Mouse (Mus musculus): ENCODE measurements around the gene 1110008P14Rik. TPM values are rescaled to one million over a fixed set of nuclear protein-coding genes. Genes with fewer than 3 reads are reported as not detected.
A peak's percentile ranks its signal among the peaks of the same experiment; 100 is the strongest.
"Not testable (repeated sequence)": the region's sequence is repeated elsewhere in the genome, so short reads cannot be mapped to it uniquely, and the experiment has no call there.

1110008P14Rik gene
- total RNA-seq, 2 experiments from 2014 or later, result 194 to 197 TPM

DNA sequence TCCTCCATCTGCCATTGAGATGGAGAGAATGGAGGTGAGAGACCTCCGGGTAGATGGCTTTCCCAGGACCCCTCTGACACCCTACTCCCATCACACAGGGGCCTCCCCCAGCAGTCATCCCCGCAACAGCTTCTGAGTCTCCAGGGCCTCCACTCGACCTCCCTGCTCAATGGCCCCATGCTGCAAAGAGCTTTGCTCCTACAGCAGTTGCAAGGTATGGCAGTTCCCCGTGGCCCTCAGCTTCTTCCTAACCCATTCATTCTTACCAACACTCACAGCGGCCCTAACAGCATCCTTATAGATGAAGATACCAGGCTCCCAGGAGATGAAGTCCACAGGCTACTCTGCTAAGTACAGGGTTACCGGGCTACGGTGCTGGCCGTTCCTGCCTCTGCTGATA is 17.6 kb downstream of the 1110008P14Rik start:
- DNase-seq (ENCODE audit: extremely low spot score in 1 of 2, low spot score in 1 of 2), result no peak

DNA sequence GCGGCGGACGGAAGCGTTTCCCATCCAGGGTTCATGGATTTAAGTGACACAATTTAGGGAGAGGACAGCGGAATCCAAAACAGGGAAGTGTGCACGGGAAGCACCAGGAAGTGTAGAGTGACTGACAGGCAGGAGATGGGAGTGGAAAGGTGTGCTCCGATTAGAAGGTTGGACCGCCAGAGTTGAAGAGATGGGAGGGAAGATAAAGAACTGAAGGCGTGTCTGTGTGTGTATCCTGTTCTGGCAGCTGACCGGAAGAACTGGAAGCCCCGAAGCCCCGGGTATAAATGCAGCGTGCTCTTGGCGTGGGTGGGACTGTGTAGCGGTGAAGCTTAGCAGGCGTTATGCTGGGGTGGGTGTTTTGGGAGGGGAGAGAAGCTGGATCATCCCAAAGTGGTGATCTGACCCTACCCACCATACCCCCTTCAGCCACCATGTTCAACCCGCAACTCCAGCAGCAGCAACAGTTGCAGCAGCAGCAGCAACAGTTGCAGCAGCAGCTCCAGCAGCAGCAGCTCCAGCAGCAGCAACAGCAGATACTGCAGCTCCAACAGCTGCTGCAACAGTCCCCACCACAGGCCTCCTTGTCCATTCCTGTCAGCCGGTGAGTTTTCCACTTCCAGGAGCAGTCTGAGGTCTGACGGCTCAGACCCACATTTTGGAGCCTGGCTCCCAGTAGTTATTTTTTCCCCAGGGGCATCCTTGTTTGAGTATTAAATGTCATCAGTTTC is 18.2 kb downstream of the 1110008P14Rik start:
- no peak for DNase-seq (ENCODE audit: extremely low spot score in 1 of 2, low spot score in 1 of 2)

DNA sequence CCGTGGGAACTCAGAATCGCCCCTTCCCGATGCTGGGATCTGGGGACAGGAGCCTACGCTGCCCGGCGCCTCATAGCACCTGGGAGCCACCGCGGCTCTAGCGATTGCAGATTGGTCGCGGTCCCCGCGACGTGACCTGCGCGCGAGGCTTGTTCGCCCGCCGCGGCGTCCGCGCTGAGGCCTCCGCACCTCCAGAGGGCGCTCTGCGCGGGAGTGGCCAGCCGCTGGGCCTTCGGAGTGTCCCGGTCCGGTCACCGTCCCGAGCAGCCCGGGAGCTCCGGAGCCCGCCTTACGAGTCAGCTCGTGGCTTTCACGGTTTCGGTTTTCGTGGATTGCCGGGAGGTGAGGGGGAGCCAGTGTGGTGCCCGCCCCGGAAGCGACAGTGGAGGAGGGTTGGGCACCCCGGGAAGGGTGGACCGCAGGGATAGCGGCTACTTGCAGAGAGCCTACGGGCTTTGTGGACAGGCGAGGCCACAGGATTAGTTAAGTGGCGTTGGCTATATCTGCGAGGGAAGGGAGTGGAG is 18.9 kb downstream of the 1110008P14Rik start:
- DNase-seq (ENCODE audit: extremely low spot score in 1 of 2, low spot score in 1 of 2), result peak; percentile 90 to 91

DNA sequence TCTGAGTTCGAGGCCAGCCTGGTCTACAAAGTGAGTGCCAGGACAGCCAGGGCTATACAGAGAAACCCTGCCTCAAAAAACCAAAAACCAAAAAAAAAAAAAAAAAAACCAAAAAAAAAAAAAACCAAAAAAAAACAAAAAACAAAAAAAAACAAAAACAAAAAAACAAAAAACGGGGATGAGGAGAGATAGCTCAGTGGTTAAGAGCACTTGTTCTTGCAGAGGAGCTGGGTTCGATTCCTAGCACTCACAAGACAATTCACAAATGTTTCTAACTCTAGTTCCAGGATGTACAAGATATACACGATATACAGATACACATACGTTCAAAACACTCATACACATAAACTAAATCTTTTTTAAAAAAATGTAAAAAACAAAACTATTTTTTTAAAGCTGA is 19.5 kb downstream of the 1110008P14Rik start:
- DNase-seq (ENCODE audit: extremely low spot score in 1 of 2, low spot score in 1 of 2), result not testable (repeated sequence)

DNA sequence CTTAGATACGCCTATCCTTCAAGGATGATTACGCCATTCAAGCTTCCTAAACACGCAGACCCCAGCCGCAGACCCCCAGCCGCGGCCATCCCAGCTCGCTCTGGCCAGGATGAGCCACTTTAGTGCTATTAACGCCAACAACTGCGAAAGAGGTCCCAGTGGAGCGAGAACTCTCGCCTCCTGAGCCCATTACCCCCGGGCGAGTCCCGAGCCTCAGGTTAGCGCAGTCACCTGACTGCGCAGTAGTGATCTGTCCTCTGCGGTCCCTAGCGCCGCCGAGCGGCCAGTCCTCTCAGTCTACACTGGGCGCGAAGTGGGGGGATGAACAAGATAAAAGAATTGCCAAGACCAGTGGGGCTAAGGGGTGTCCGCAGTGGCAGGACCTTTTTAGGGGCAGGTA is 20.3 kb downstream of the 1110008P14Rik start:
- peak in 1 of 2 experiments; percentile 63 for DNase-seq (ENCODE audit: extremely low spot score in 1 of 2, low spot score in 1 of 2)

DNA sequence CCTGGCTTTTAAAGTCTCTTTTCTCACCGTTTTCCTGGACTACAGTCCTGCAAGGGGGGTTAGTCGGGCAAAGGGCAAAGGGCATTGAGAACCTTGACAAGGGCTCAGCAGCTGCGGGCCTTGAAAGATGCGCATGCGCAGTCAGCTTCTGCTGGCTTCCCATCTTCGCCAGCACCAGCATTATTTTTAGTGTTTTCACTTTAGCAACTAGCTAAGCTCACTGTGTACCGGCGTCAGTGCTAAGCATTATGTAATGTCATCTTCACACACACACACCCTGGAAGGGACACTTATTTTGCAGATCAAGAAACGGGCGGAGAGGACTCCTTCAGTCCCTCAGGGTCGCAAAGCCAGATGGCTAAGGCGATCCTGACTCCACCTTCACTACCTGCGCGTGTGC is 21.0 kb downstream of the 1110008P14Rik start:
- peak; percentile 67 to 71 for DNase-seq (ENCODE audit: extremely low spot score in 1 of 2, low spot score in 1 of 2)

DNA sequence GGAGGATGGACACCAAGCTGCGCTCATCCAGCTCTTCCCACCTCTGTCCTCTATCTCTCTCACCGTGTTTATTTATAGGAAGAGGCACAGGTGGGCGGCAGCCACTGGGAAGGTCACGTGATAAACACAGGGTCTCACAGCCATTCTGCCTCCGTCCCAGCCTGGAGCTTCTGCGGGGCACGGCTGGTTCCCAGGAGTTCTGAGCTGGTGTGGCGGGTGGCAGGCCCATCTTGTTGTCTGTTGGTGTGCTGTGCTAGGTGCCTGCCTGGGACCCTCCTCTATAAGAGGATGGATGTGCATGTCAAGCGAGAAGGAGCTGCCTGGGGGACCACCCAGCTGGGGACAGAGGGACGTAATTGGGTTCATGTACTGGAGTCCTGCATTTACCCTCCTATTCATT is 23.4 kb downstream of the 1110008P14Rik start:
- DNase-seq (ENCODE audit: extremely low spot score in 1 of 2, low spot score in 1 of 2), result no peak

DNA sequence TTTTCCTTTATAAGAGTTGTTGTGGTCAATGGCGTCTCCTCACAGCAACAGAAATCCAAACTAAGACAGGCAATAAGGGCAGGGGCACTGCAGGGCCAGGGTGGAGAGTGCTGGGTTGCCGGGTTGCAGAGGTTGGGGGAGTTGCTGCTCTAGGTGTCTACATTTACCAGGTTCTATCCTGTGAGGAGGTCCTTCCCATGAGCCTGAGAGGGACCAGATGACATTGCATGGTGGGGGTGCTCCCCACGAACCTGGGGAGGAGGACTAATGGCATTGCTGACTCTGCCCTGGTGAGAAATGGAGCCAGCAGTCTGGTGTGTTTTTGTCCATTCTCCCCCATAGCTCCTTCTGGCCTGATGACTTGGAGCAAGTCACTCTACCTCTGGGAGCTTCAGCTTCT is 24.0 kb downstream of the 1110008P14Rik start:
- no peak for DNase-seq (ENCODE audit: extremely low spot score in 1 of 2, low spot score in 1 of 2)

DNA sequence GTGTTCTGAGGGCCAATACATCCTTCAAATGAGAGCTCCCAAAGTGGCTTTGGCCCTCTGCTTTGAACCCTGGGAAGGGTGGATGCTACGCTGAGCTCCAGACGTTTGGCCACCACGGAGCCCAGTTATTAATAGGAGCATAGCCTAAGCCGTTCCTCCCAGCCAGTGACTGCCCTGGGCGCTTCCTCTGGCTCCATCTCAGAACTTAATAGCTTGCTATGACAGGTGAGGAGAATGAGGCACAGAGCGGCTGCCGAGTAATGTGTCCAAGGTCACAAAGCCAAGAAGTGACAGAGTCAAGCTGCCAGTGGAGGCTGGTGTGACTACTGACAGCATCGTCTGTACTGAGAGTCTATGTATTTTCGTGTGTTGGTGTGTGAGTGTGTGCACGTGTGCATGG is 25.5 kb downstream of the 1110008P14Rik start:
- DNase-seq (ENCODE audit: extremely low spot score in 1 of 2, low spot score in 1 of 2), result no peak

DNA sequence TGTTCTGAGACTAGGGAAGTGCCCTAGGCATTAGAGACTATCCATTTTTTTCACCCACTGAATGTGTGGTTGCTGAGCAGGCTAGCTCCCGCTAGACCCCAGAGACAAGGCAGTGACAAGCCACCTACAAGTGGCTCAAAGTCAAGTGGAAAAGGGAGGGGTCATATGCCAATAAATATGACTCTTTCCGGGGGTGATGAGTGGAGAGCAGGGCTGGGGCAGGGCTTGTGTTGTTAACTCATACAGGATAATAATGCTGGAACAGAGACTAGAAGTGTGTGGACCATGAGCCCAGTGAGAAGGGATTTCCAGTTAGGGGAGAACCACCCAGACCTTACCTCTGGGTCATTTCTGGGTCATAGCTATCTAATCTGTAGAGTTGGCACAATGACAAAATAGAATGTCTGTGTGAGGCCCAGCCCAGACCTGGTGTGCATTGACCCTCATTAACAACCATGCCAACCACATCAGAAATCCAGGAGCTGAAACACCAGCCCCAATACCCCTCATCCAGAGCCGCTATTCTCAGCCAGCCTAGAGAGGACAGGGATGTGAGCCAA is 27.3 kb downstream of the 1110008P14Rik start:
- DNase-seq (ENCODE audit: extremely low spot score in 1 of 2, low spot score in 1 of 2), result no peak

DNA sequence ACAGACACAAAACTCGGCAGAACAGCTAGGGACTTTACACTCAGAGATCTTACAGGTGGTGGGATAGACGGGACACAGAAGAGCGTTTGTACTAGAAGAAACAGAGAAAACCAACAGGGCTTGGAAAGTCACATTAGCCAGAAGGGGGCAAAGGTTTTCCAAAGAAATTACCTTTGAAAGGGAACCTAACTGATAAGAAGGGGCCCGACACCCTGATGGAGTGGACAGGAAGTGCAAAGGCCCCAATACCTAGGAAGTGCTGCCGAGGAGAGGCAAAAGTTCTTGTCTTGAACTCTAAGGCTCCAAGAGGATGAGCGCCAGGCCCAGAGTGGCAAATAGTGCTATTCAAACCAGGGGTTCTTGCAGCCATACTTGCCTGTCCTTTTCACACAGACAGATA is 27.9 kb downstream of the 1110008P14Rik start:
- DNase-seq (ENCODE audit: extremely low spot score in 1 of 2, low spot score in 1 of 2), result no peak

DNA sequence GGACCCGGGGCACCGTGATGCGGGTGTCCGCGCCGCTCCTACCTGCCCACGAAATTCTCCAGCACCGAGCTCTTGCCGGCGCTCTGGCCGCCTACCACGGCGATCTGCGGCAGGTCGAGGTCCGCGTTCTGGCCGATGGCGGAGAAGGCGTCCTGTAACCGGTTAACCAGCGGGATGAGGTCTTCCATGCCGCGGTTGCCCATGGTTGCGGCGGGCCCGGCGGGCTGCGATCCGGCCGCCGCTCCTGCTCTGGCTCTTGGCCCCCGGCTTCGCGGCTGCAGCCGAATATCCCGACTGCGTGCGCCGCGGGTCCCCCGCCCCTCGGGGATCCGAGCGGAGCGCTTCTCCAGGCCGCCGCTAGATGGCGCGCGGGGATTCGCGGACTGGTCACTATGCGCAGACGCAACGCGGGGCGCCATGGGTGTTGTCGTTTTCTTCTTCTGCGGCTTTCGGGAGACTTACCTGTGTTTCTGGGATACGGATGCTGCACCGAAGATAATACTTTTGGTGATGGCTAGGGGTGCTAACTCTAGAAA is 28.7 kb downstream of the 1110008P14Rik start, which contains the start of gene Dnm1:
Gene Dnm1 (minus strand): TSS at position 332 of the 536 bp plus-strand sequence.
- DNase-seq (ENCODE audit: extremely low spot score in 1 of 2, low spot score in 1 of 2), result peak; percentile 97 to 99

DNA sequence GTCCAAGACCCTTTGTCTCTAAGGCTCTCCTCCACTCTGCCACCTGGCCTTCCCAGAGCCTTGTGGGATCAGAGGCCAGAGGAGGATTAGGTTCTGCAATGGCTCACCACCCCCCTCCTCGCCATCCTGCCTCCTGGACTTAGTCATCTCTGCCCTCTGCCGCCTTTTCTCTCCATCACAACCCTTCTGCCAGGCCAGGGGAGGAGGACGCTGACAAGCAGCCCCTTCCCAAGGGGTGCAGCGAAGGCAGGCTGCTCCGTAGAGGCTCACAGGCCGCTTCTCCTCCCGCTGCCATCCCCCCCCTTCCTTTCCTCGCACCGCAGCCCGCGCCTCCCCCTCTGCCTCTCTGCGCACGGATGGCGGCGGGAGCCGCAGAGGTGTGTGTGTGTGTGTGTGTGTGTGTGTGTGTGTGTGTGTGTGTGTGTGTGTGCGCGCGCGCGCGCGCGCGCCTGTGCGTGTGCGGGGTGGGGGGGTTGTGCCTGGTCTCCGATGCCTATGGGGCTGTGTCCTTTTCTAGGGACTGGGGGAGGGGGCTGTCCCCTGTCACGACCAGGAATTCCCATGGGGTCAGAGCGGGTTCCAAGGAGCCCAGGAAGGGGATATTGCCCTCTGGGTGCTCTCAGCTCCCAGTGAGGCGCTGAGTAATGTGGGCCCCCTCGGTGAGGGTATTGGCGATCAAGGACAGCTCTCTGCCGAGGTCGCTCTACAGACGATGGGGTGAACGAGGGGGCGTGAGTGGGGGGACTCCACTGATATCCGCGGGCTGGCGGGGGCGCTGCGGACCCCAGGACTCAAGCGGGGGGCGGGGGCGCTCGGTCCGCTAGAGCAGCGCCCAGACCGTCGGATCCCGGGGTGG is 29.4 kb downstream of the 1110008P14Rik start, which contains the start of gene Ciz1:
Gene Ciz1 (plus strand): TSS at position 177 of the 856 bp plus-strand sequence.
- no peak for DNase-seq (ENCODE audit: extremely low spot score in 1 of 2, low spot score in 1 of 2)

DNA sequence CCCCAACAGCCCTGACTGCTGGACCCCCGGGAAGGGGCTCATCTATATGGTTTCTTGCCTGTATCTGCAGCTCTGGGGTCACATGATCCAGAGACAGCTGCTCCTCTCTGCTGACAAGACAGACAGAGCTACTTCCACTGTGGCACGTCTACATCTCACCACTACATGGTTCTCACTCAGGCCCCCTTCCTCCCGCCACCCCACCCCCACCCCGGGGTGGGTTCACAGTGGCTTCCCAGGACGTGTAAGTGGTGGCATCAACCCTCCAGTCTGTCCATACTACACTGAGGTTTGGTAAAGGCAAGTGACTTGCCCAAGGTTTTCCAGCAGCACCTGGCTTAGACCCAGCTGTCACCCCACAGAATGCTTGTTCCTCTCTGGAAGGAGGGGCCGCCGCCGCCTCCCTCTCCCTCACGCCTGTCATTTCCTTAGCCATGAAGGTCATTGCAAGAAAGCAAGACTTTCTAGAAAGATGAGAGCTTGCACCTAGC is 30.2 kb downstream of the 1110008P14Rik start:
- DNase-seq (ENCODE audit: extremely low spot score in 1 of 2, low spot score in 1 of 2), result no peak

DNA sequence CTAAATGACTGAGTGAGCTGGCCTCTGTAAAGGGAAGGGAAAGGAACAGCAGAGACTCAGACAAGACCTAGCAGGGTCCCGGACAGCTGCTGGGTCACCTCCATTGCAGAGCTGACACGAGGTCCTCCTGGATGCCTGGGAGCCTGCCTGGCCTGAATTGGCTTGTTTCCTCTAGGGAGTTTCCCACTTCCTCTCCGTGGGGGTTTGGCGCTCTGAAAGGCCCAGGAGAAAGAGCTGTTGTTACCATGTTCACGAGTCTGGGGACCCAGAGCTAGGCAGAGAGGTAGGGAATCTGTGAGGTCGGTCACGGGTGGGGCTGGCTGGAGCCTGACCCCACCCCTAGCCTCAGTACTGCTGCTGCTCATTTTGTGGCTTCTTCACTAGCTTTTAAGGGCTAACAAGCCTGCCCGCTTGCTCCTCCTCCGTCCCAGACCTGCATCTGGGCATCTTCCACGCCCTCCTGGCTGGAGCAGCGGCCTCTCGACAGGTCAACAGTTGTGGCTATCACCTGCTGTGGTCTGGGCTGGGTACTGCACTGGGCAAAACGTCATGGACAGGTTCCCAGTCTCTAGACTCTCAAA is 31.2 kb downstream of the 1110008P14Rik start:
- DNase-seq (ENCODE audit: extremely low spot score in 1 of 2, low spot score in 1 of 2), result no peak

DNA sequence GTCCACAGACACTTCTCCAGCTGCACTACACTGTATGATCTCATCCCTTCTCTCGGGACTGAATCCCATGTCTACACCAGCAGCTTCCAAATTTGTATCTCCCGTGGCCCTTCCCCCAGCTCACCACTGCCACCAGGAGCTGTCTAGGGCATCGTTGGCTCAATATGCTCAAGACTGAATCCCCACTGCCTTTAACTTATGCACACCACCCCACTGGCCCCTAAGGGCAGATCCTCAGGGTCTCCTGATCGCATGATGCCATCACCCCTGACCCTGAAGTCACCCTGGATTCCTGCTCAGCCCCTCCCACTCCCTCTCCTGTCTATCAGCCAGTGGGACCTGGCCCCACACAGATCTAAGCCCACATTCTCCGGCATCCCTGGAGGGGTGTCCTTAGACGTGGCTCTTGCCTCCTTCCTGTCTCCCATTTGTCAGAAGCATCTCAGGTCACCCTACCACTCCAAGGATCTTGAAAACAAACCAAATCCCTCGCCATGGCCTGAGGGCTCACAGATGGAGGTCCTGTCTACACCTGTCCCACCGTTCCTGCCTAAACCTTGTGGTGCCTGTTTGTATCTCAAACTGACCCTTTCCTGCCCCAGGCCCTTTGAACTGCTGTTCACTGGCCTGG is 32.0 kb downstream of the 1110008P14Rik start:
- no peak for DNase-seq (ENCODE audit: extremely low spot score in 1 of 2, low spot score in 1 of 2)

DNA sequence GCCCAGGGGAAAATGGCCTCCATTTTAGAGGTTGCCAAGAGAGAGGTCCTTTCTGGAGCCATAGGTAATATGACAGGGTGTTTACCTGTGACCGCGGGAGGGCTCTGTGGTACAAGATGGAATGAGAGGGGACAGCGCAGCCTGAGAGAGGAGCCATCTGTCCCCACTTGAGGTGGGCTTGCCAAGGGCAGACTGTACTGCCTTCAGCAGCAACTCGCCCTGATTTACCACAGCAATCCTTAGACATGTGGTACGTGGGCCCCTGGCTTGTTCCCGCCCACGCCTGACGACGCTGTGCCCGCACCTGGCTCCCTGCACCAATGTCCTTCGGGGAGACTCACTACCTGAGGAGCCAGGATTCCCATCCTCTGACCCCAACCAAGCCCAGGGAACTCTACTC is 33.4 kb downstream of the 1110008P14Rik start:
- no peak for DNase-seq (ENCODE audit: extremely low spot score in 1 of 2, low spot score in 1 of 2)

DNA sequence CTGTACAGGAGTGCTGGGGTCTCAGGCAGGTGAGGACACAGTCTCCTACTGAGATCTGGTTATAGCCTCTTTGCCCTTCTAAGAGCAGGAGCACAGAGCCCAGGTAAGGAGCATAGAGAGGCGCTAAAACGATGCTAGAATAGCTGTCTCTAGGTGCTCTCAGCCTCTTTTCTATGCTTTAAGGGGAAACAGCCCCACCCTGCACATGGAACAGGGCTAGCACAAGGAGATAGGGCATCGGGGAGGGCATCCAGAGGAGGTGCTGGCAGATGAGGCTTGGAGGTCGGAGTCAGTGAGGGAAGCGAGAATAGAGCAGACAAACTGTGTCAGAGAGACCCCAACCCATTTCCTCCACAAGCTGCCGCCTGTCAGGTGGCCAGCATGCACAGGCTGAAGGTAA is 34.7 kb downstream of the 1110008P14Rik start:
- DNase-seq (ENCODE audit: extremely low spot score in 1 of 2, low spot score in 1 of 2), result no peak

DNA sequence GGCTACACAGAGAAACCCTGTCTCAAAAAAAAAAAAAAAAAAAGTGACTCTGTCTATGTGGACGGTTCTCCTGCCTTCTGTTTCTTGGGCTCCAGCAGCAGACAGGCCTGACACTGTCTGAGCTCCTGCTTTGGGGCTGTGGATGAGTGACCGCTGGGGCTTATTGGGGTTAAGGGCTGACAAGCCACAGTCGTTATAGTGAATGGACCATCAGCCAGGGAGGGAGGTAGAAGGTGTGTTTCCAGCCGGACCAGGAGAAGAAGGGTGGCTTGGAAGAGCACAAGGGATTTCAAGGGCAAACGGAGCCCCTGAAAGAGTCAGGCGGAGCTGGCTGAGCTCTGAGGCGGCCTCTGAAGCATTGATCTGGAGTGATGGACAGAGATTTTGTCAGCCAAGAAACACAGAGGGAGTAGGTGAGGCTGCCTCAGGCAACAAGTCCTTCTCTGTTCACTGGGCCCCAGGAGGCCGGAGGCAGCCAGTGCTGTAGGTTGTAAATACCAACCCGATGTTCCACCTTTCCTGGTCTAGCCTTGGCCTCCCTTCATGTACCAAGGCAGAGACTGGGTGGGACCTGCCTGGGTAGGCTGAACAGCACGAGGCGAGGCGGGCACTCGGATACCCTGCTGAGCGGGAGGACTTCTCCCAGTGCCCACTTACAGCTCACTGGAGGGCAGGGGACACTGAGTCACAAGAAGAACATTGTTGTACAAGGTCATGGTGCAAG is 37.0 kb downstream of the 1110008P14Rik start:
- DNase-seq (ENCODE audit: extremely low spot score in 1 of 2, low spot score in 1 of 2), result no peak
